Mouse (Mus musculus): ENCODE measurements at regions not wholly inside any gene's neighbourhood (a gene's known extent, or its start where the extent isn't known, plus 50 kb on each side); places are given as distances from the start of the nearest gene placed in this dataset.
A peak's percentile ranks its signal among the peaks of the same experiment; 100 is the strongest.

- no peak for DNase-seq (ENCODE audit: low spot score)
Measured at GRCm38 (mm10) chr17:51258316-51258715, 79.2 kb upstream of the Tbc1d5 start.

GRCm38 (mm10) chr17:51248543-51248942 is 69.4 kb upstream of the Tbc1d5 start:
- no peak for DNase-seq (ENCODE audit: low spot score)

DNA sequence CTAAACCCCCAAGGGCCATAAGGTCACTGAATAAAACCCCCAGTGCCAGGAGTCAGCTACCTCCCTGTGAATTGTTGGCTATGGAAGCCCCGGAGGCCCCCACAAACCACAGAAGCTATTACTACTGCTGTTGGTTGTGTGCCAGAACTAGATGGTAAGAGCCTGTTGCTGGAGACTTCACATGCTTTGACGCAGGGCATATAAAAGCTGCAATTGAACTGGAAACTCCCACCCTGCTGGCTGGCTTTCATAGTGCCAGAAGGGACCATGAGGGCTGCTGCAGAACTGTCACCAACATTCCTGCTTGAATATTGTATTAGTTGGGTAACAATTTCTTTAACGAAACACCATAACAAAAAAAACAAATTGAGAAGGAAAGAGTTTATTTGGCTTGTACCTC is 66.9 kb upstream of the Tbc1d5 start:
- DNase-seq (ENCODE audit: low spot score): peak; percentile 20

GRCm38 (mm10) chr17:51240360-51240993 is 61.3 kb upstream of the Tbc1d5 start:
- DNase-seq (ENCODE audit: low spot score): no peak

- no peak for DNase-seq (ENCODE audit: low spot score)
Measured at GRCm38 (mm10) chr17:51239465-51239864, 60.3 kb upstream of the Tbc1d5 start.

All from layer of hippocampus, adult 11-12 months (tissue).